Mouse (Mus musculus) v-Abl transformed pro-B cells (cell line): Measurements from ENCODE around the gene Galnt18.

ENCODE experiments used
- in situ Hi-C, 2 experiments: fragments of 400-800 bp; cut with MboI; formaldehyde crosslinking; loops; one replicate each; pipeline ENCODE4 v1.15.1; 2025; ENCODE audit not compliant: unreplicated experiment in 2 of 2

The Galnt18 gene

GRCm38 (mm10) chr7:111654526-111654925 lies 125.3 kb downstream of the Galnt18 start:
- in situ Hi-C loops, result no loop called here

GRCm38 (mm10) chr7:111644362-111644761 lies 135.4 kb downstream of the Galnt18 start:
- in situ Hi-C loops, result no loop called here

- in situ Hi-C loops, result no loop called here
Observed at GRCm38 (mm10) chr7:111638899-111639298, 140.9 kb downstream of the Galnt18 start.

GRCm38 (mm10) chr7:111638465-111638864 lies 141.3 kb downstream of the Galnt18 start:
- in situ Hi-C loops, result no loop called here

- in situ Hi-C loops, result no loop called here
Observed at GRCm38 (mm10) chr7:111637866-111638448, 141.8 kb downstream of the Galnt18 start.

- in situ Hi-C loops, result no loop called here
Observed at GRCm38 (mm10) chr7:111636503-111636902, 143.3 kb downstream of the Galnt18 start.

- in situ Hi-C loops, result no loop called here
Observed at GRCm38 (mm10) chr7:111631265-111631664, 148.5 kb downstream of the Galnt18 start.

- in situ Hi-C loops, result no loop called here
Observed at GRCm38 (mm10) chr7:111626232-111626631, 153.5 kb downstream of the Galnt18 start.

GRCm38 (mm10) chr7:111625736-111626135 lies 154.0 kb downstream of the Galnt18 start:
- in situ Hi-C loops, result no loop called here

- in situ Hi-C loops, result no loop called here
Observed at GRCm38 (mm10) chr7:111616231-111616937, 163.4 kb downstream of the Galnt18 start.

GRCm38 (mm10) chr7:111614471-111614870 lies 165.3 kb downstream of the Galnt18 start:
- in situ Hi-C loops, result no loop called here

- in situ Hi-C loops, result no loop called here
Observed at GRCm38 (mm10) chr7:111607476-111607875, 172.3 kb downstream of the Galnt18 start.

- in situ Hi-C loops, result no loop called here
Observed at GRCm38 (mm10) chr7:111606091-111606490, 173.7 kb downstream of the Galnt18 start.

GRCm38 (mm10) chr7:111605663-111606062 lies 174.1 kb downstream of the Galnt18 start:
- in situ Hi-C loops, result no loop called here

GRCm38 (mm10) chr7:111604578-111605208 lies 175.1 kb downstream of the Galnt18 start:
- in situ Hi-C loops, result no loop called here

- in situ Hi-C loops, result no loop called here
Observed at GRCm38 (mm10) chr7:111603186-111603585, 176.6 kb downstream of the Galnt18 start.

GRCm38 (mm10) chr7:111601339-111602067 lies 178.3 kb downstream of the Galnt18 start:
- in situ Hi-C loops, result no loop called here

- in situ Hi-C loops, result no loop called here
Observed at GRCm38 (mm10) chr7:111600756-111601155, 179.0 kb downstream of the Galnt18 start.

GRCm38 (mm10) chr7:111593680-111594079 lies 186.1 kb downstream of the Galnt18 start:
- in situ Hi-C loops, result no loop called here

GRCm38 (mm10) chr7:111589506-111590125 lies 190.2 kb downstream of the Galnt18 start:
- in situ Hi-C loops, result no loop called here

GRCm38 (mm10) chr7:111588291-111588781 lies 191.4 kb downstream of the Galnt18 start:
- in situ Hi-C loops, result no loop called here
